Mouse (Mus musculus) embryonic facial prominence, embryonic 13.5 days (tissue): Measurements from ENCODE around the gene Evx2. TPM values are rescaled to one million over a fixed set of nuclear protein-coding genes. Genes with fewer than 3 reads are reported as not detected.
A peak's percentile ranks its signal among the peaks of the same experiment; 100 is the strongest.

Experiments used
- ATAC-seq: fragments of 200-750 bp; cut with Nextera tagmentation; 2 replicates; pipeline ENCODE4 v1.8.0; 2017; ENCODE audit warnings: low read depth; ENCODE audit not compliant: insufficient number of reproducible peaks, insufficient read depth, low FRiP score, low TSS enrichment
- H3K27ac ChIP-seq: fragments of 300-500 bp; sonication (generic); 2 replicates; pipeline ENCODE4 v1.5.1; 2015; ENCODE audit warnings: moderate library complexity, mild to moderate bottlenecking, inconsistent platforms
- H3K27me3 ChIP-seq: fragments of 300-500 bp; sonication (generic); 2 replicates; pipeline ENCODE4 v1.6.1; 2015; ENCODE audit warnings: mild to moderate bottlenecking, inconsistent platforms
- H3K36me3 ChIP-seq: fragments of 300-500 bp; sonication (generic); 2 replicates; pipeline ENCODE4 v1.6.1; 2015; ENCODE audit warnings: mild to moderate bottlenecking, inconsistent platforms
- H3K4me1 ChIP-seq: fragments of 300-500 bp; sonication (generic); 2 replicates; pipeline ENCODE4 v1.6.1; 2015; ENCODE audit warnings: inconsistent platforms
- H3K4me2 ChIP-seq: fragments of 300-500 bp; sonication (generic); 2 replicates; pipeline ENCODE4 v1.6.1; 2015; ENCODE audit warnings: moderate library complexity, mild to moderate bottlenecking, inconsistent platforms
- H3K4me3 ChIP-seq: fragments of 300-500 bp; sonication (generic); 2 replicates; pipeline ENCODE4 v1.5.1; 2015; ENCODE audit warnings: mild to moderate bottlenecking, inconsistent platforms
- H3K9ac ChIP-seq: fragments of 300-500 bp; sonication (generic); 2 replicates; pipeline ENCODE4 v1.6.1; 2015; ENCODE audit warnings: mild to moderate bottlenecking, inconsistent platforms
- H3K9me3 ChIP-seq: fragments of 300-500 bp; sonication (generic); 2 replicates; pipeline ENCODE4 v1.6.1; 2016; ENCODE audit warnings: inconsistent platforms
- WGBS: fragments of 180-500 bp; shearing (Covaris S2); methylation state at CpG from one replicate; pipeline ENCODE4 v1.1.7; 2015; ENCODE audit warnings: mixed read lengths; 5-methylcytosine and 5-hydroxymethylcytosine counted together
- polyA plus RNA-seq: library from polyadenylated mRNA; unstranded; fragments of >200 nt; fragmentation: Nextera tagmentation; extraction: Ambion mirVana; gene quantifications from 2 replicates; pipeline ENCODE4 v1.2.1, GENCODE M21; 2015

The Evx2 gene
- polyA plus RNA-seq, 1 experiment from 2014 or later: not detected

DNA sequence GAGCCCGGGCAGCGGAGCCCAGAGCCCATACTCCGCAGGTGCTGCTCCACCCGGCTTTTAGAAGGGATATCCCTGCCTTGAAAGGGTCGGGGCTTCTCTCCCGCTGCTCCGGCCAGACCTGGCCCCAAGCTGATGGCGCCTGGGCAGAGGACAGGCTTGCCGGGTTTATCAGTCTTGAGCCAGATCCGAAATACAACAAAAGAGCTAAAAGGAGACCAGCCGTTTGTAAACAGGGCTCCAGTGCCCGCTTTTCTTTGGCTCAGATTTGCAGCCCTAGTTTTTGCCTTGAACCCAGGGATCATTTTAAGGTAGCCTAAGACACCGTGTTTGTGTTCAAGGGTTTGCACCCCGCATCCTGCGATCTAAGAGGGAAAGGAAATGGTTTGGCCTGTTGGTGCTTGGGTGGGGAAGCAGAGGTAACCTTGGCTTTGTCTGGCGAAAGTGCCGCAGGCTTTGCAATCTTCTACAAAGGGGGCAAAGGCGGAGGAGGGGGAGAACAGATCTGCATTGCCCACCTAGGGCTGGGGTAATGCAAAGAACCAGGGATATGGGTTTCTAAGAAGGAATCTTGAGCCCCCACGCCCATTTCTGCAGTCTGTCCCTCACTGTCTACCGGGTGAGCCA lies 33.6 kb upstream of the Evx2 start:
- H3K4me3 ChIP-seq: no peak overlapping the region
- no peak overlapping the region for H3K9ac ChIP-seq
- H3K36me3 ChIP-seq: no peaks in the 10 kb centered on the region
- WGBS: 2% methylated on average over 20 of the region's 20 CpGs
- peaks cover 5% of the 10 kb centered on the region for H3K4me1 ChIP-seq
- peaks cover 95% of the 10 kb centered on the region for H3K27me3 ChIP-seq
- no peak for ATAC-seq
- H3K4me2 ChIP-seq: no peak overlapping the region
- no peak overlapping the region for H3K27ac ChIP-seq
- H3K9me3 ChIP-seq: no peaks in the 10 kb centered on the region

DNA sequence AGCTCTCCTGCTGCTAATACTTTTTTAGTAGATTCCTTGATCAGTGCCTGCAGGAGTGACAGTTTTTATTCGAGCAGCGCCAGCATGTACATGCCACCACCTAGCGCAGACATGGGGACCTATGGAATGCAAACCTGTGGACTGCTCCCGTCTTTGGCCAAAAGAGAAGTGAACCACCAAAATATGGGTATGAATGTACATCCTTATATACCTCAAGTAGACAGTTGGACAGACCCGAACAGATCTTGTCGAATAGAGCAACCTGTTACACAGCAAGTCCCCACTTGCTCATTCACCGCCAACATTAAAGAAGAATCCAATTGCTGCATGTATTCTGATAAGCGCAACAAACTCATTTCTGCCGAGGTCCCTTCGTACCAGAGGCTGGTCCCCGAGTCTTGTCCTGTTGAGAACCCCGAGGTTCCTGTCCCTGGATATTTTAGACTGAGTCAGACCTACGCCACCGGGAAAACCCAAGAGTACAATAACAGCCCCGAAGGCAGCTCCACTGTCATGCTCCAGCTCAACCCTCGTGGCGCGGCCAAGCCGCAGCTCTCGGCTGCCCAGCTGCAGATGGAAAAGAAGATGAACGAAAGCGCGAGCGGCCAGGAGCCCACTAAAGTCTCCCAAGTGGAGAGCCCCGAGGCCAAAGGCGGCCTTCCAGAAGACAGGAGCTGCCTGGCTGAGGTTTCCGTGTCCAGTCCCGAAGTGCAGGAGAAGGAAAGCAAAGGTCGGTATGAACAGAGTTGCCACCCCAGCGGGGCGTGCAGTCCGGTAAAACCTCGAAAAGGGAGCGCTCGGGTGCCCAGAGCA lies 32.8 kb upstream of the Evx2 start:
- WGBS: 4% methylated on average over 35 of the region's 35 CpGs
- no peak for ATAC-seq
- Histone ChIP-seq H3K36me3 (no peaks in the 10 kb centered on the region), H3K9me3 (no peaks in the 10 kb centered on the region), H3K27me3 (peaks cover 95% of the 10 kb centered on the region), H3K4me3 (no peak overlapping the region), H3K4me1 (no peaks in the 10 kb centered on the region; the same call in 1 of the 2 replicates), H3K9ac (no peak overlapping the region), H3K27ac (no peak overlapping the region), H3K4me2 (no peak overlapping the region)

DNA sequence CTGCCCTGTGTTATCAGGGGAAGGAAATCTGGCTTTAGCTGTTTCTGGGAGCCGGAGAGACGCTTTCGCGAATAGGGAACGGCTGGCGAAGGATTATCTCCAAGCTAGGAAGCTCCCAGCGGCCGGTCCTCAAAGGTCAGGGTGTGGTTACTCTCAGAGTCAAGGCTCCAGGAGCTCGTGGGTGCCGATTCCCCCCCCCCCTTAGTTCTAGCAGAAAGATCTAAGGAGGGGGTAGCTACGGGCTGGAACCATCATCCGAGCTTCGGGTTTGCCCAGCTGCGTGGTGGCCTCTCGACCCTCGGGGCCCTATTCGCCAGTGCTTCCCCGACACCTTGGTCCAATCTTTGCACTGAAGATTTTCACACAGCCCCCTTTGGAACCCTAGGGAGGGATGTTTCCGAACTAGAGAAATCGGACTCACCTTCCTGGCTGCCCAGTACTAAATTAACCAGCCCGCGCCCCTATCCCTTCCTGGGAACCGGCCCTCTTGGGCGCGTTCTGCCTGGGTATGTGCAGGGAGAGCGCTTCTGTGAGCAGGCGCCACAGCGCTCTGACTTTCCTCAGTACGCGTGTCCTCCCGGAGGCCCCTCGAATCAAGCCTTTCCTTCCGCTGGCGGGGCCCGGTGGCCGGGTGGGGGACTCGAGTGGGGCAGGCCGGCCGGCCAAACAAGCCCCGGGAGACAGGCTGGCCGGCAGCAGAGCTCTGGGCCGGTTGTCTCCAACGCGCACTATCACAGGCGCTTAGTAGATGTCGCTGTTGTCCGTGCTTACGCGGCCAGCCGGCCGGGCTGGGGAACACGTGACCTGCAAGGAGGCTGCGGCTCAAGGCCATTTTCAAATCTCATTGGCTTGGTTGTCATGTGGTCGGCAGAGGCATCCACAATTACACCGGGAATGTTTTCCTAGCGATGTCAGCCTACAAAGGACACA lies 31.9 kb upstream of the Evx2 start, which contains the start of gene Hoxd10:
Gene Hoxd10, plus strand, starts transcription at position 903 of the 930 bp plus-strand sequence.
- H3K4me2 ChIP-seq: peak within 1 kb of the TSS; percentile 32
- no peak within 1 kb of the TSS for H3K27ac ChIP-seq
- H3K9ac ChIP-seq: no peak within 1 kb of the TSS

DNA sequence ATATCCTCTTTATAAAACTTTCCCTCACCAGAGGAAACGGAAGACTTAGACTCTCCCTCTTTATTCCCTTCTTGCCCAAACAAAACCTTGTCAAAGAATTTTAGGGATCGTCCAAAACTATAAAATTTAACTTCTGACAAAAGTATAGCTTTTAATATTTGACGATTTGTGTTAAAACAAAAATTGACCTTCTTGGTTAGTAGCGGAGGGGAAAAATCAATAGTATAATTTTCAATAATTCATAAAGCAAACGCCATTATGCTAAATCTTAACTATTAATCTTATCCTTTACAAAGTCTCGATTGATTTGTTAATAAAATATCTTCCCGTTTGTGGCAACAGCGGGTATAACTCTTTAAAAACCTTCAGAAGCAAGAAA lies 31.0 kb upstream of the Evx2 start:
- WGBS: 9% methylated on average over 8 of the region's 8 CpGs
- Histone ChIP-seq H3K9ac (no peak overlapping the region), H3K4me2 (no peak overlapping the region), H3K9me3 (no peaks in the 10 kb centered on the region), H3K36me3 (no peaks in the 10 kb centered on the region), H3K4me1 (no peaks in the 10 kb centered on the region; the same call in 1 of the 2 replicates), H3K27ac (no peak overlapping the region), H3K4me3 (no peak overlapping the region), H3K27me3 (peaks cover 94% of the 10 kb centered on the region)
- ATAC-seq: no peak

More for the DNA sequence above, 31.9 kb upstream of the Evx2 start, which contains the start of gene Hoxd10:
- Histone ChIP-seq H3K36me3 (no peaks in the 10 kb centered on the region), H3K4me3 (peak within 1 kb of the TSS; percentile 5; the same call in 1 of the 2 replicates), H3K27me3 (peaks cover 95% of the 10 kb centered on the region), H3K4me1 (no peaks in the 10 kb centered on the region; the same call in 1 of the 2 replicates), H3K9me3 (no peaks in the 10 kb centered on the region)
- no peak for ATAC-seq
- WGBS: under 1% methylated on average over 56 of the region's 56 CpGs

DNA sequence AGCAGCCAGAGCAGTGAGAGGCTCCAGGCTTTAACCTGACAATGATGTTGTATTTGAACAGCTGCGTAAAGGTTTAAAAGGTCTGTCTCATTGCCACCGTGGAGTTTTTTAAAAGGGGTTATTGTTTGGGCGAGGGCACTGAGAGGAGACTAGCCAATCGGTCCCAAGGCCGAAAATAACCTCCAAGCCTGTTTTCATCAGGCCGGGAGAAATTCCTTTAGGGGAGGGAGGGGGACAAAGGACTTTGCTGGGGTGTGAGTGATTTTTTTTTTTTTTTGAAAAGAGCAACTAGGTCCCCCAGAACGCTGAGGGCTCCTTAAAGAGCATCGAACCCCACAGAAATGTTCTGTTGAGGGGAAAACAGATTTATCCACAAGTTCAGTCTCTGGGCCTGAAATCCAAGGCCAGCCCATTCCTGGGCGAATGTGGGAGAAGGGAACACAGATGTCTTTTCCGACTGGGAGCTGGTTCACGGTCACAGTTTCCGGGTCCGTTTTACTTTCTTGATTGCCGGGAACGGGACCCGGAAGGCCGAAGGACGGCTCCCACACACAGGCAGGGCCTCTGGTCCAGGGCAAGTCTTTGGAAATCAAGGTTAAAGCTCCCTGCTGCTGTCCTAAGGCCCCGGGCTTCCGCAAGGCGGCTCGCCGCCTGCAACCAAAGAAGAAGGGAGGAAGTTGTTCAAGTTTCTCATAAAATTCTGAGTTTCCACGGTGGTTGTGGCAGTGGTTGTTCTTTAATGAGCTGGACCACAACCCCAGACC lies 30.4 kb upstream of the Evx2 start:
- H3K9me3 ChIP-seq: no peaks in the 10 kb centered on the region
- under 1% methylated on average over 24 of the region's 24 CpGs for WGBS
- peaks cover 94% of the 10 kb centered on the region for H3K27me3 ChIP-seq
- H3K27ac ChIP-seq: no peak overlapping the region
- no peaks in the 10 kb centered on the region for H3K36me3 ChIP-seq
- ATAC-seq: no peak
- H3K4me2 ChIP-seq: no peak overlapping the region
- no peak overlapping the region for H3K9ac ChIP-seq
- no peaks in the 10 kb centered on the region; the same call in 1 of the 2 replicates for H3K4me1 ChIP-seq
- no peak overlapping the region for H3K4me3 ChIP-seq

DNA sequence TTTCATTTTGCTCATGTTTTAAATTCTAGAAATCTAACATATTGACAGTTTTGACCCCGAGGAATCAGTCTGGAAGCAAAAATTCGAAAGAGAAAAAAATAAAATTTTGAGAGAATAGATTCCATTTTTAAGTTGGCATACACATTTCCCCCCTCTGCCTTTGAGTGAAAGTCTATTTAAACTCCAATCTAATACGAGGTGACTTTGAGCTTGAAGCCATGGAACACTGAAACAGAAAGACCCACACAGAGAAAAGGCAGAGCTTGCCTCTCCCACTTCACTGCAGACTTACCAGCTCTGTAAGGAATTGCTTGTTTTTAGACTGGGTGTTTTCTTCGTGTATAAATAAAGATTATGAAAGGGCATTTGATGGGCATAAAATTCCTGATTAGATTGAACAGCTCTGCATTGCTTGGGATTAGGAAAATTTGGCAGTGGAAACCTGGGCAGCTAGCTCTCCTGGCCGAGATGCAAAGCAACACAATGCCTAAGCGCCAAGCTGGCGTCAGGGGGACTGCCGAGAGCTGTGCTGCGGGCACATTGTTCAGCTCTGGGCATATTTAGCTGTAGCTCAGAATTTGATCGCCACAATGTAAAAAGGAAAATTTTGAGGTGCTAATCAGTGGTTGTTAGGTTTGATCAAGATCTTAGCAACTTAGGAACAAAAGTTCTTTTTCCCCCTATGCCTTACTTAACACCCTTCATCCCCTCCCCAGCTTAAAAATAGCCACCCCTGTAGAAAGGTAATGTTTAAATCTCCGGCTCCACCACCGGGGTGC lies 29.6 kb upstream of the Evx2 start:
- H3K4me3 ChIP-seq: no peak overlapping the region
- no peak overlapping the region for H3K9ac ChIP-seq
- peaks cover 94% of the 10 kb centered on the region for H3K27me3 ChIP-seq

DNA sequence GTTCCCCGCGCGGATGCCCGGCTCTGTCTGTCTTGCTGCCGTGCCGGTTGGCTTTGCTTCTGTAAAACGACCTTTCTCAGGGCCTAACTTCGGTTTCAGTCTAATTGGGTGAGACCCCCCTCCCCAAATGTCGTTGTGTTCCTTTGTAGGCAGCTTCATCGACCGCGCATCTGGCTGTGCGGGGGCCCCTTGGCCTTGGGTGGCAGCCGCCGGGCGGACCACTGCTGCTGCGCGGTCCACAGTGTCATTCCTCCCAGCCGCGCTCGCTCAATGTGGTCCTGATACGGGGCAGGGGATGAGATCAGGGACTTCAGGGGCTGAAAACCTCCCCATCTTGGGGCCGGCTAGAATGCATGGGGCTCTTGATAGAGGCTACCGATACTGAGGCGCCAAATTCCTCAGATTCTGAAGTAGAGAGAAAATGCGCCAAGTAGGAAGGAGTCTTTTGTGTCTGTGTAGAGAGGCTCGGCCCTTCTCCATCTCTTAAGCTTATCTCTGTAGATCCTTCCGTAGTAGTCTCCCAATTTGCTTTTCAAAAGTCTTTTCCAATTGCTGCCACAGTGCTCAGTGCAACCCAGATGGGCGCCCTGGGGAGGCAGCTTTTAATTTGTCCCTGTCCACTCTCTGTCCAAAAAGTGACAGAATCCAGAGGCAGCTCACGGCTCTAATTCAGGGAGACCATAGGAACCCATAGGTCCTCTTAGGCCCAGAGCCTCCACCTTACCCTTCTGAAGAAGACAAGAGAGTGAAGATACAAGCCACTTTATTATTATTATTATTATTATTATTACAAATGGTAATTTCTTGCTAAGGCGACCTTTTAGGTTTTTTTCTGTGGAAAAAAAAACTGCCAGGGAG lies 28.6 kb upstream of the Evx2 start:
- Histone ChIP-seq H3K27ac (no peak overlapping the region), H3K9me3 (no peaks in the 10 kb centered on the region), H3K36me3 (no peaks in the 10 kb centered on the region), H3K4me2 (no peak overlapping the region), H3K4me1 (peaks cover 2% of the 10 kb centered on the region), H3K4me3 (no peak overlapping the region), H3K27me3 (peaks cover 94% of the 10 kb centered on the region), H3K9ac (no peak overlapping the region)
- no peak for ATAC-seq
- WGBS: under 1% methylated on average over 31 of the region's 31 CpGs

More for the DNA sequence above, 29.6 kb upstream of the Evx2 start:
- Histone ChIP-seq H3K36me3 (no peaks in the 10 kb centered on the region), H3K4me1 (no peaks in the 10 kb centered on the region; the same call in 1 of the 2 replicates), H3K27ac (no peak overlapping the region), H3K9me3 (no peaks in the 10 kb centered on the region), H3K4me2 (no peak overlapping the region)
- no peak for ATAC-seq
- 4% methylated on average over 12 of the region's 12 CpGs for WGBS

DNA sequence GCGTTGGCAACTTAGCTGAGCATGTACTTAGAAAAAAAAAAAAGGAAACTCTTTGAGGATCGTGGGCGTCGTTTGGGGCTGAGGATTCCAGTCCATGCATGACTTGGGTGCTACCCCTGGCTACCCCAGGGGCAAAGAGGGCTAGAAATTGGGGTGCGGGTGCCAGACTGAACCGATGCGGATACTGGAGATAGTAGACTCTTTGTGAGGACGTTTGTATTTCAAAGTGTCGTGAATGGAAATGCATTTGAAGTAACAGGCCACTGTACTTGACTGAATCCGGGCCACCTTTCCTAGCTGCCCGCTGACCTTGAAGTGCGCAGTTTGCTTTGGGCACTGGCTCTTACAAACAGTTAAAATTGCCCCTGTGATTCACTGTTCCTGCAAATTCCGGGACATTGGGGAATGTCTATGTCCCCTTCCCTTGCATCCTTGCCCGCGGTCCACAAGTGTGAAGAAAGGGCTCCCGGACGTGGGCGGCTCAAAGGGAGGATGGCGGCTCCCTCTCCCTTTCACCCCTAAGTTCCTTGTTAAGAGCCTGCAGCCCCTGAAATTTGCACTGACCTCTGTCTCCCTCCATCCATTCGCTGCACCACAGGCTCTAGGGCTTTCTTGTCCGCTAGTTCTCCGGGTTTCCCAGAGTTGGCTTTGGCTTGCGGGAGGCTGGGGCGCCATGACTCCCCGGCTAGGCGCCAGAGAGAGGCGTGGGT lies 27.8 kb upstream of the Evx2 start:
- peaks cover 9% of the 10 kb centered on the region for H3K4me1 ChIP-seq
- peaks cover 94% of the 10 kb centered on the region for H3K27me3 ChIP-seq
- no peak overlapping the region for H3K9ac ChIP-seq
- H3K36me3 ChIP-seq: no peaks in the 10 kb centered on the region
- no peak for ATAC-seq
- H3K4me2 ChIP-seq: no peak overlapping the region
- WGBS: under 1% methylated on average over 27 of the region's 27 CpGs
- no peak overlapping the region for H3K4me3 ChIP-seq
- no peaks in the 10 kb centered on the region for H3K9me3 ChIP-seq
- H3K27ac ChIP-seq: no peak overlapping the region

DNA sequence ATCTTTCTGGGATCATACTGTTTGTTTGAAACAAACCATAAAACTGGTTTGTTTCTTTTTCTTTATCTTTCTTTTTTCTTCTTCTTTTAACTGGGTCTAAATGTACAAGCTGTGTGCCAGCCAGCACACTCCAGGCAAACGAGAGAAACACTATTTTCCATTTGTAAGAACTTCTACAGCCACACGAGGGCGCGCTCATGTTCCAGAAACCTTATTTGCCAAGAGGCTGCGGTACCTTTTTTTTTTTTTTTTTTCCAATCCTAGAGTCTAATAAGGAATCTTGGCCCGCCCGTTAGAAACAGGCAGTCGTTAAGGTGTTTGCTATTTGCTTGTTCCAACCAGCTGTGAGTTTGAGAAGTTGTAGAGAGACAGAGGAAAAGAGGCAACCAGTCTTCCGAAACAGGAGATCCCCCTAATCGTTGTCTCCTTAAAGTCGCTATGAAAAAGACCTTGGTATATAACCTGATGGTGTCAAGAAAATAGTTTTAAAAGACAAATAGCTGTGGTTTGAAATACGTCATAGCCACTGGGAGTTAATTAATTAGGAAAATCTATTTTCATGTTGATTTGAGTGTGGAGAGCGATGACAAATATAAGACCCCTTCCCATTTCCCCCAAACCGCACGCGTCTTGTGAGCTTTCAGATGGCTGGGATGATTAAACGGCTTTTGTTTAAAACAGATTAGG lies 27.1 kb upstream of the Evx2 start:
- Histone ChIP-seq H3K4me1 (peaks cover 15% of the 10 kb centered on the region), H3K9me3 (no peaks in the 10 kb centered on the region), H3K9ac (no peak overlapping the region), H3K4me2 (no peak overlapping the region), H3K36me3 (no peaks in the 10 kb centered on the region), H3K4me3 (no peak overlapping the region), H3K27me3 (peaks cover 94% of the 10 kb centered on the region), H3K27ac (no peak overlapping the region)
- WGBS: 4% methylated on average over 17 of the region's 17 CpGs
- ATAC-seq: no peak
